Mouse (Mus musculus): Measurements from ENCODE around the gene Pla2g4d. TPM values are rescaled to one million over a fixed set of nuclear protein-coding genes. Genes with fewer than 3 reads are reported as not detected.

Gene Pla2g4d
- polyA plus RNA-seq, 1 experiment from 2014 or later: not detected

- Histone ChIP-seq H3K4me3 (replicated peaks; ENCODE audit: low read depth, low read length) (no peak overlapping the region), H3K4me1 (ENCODE audit: control insufficient read depth, insufficient read depth, low read length) (no peaks in the 10 kb centered on the region), H3K27ac (replicated peaks; ENCODE audit: low read depth, low read length) (no peak overlapping the region), H3K9me3 (ENCODE audit: control insufficient read depth, low read length) (no peaks in the 10 kb centered on the region), H3K4me2 (ENCODE audit: low read length) (no peak overlapping the region), H3K36me3 (ENCODE audit: control insufficient read depth, insufficient read depth, low read length) (no peaks in the 10 kb centered on the region), H3K27me3 (ENCODE audit: control insufficient read depth, insufficient read depth, low read length) (no peaks in the 10 kb centered on the region), H3K9ac (replicated peaks; ENCODE audit: low read length) (no peak overlapping the region)
- ATAC-seq (ENCODE audit: low FRiP score, low TSS enrichment): no peak
- WGBS: 15% methylated on average over 8 of the region's 8 CpGs
- DNase-seq: peak; percentile 83
Observed at GRCm38 (mm10) chr2:120279961-120280360, 9.0 kb downstream of the Pla2g4d start.

- WGBS: 76% methylated on average over 4 of the region's 4 CpGs
Observed at GRCm38 (mm10) chr2:120276951-120277350, 12.0 kb downstream of the Pla2g4d start.

DNA sequence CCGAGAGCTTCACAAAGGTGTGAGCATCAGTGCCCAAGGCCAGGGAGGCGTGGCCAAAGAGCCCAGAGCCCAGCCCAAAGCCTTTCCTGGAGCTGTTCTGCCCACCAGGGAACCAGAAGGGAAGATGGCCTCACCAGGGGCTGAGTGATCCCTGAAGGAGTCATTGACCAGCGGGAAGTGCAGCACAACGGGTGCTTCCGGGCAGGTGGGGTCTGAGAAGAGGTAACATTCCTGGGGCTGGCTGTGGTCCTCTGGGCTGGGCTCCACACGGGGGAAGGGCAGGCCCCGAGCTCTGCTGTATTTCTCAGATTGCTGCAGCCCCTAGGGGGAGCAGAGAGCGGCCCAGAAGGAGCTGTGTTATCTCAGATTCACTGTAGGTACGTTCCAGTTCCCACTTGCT lies 20.4 kb downstream of the Pla2g4d start:
- Histone ChIP-seq H3K9me3 (ENCODE audit: control insufficient read depth, low read length) (no peaks in the 10 kb centered on the region), H3K4me2 (ENCODE audit: low read length) (no peak overlapping the region), H3K4me1 (ENCODE audit: control insufficient read depth, insufficient read depth, low read length) (peaks cover 8% of the 10 kb centered on the region; the same call in 1 of the 2 replicates), H3K36me3 (ENCODE audit: control insufficient read depth, insufficient read depth, low read length) (no peaks in the 10 kb centered on the region), H3K9ac (replicated peaks; ENCODE audit: low read length) (no peak overlapping the region), H3K27ac (replicated peaks; ENCODE audit: low read depth, low read length) (no peak overlapping the region), H3K4me3 (replicated peaks; ENCODE audit: low read depth, low read length) (no peak overlapping the region), H3K27me3 (ENCODE audit: control insufficient read depth, insufficient read depth, low read length) (no peaks in the 10 kb centered on the region)
- DNase-seq (peak; percentile 31), ATAC-seq (ENCODE audit: low FRiP score, low TSS enrichment) (no peak)
- 3% methylated on average over 9 of the region's 9 CpGs for WGBS

More at GRCm38 (mm10) chr2:120276951-120277350, 12.0 kb downstream of the Pla2g4d start:
- Histone ChIP-seq H3K27me3 (ENCODE audit: control insufficient read depth, insufficient read depth, low read length) (no peaks in the 10 kb centered on the region), H3K4me1 (ENCODE audit: control insufficient read depth, insufficient read depth, low read length) (no peaks in the 10 kb centered on the region), H3K4me3 (replicated peaks; ENCODE audit: low read depth, low read length) (no peak overlapping the region), H3K9me3 (ENCODE audit: control insufficient read depth, low read length) (no peaks in the 10 kb centered on the region), H3K36me3 (ENCODE audit: control insufficient read depth, insufficient read depth, low read length) (no peaks in the 10 kb centered on the region), H3K4me2 (ENCODE audit: low read length) (no peak overlapping the region), H3K9ac (replicated peaks; ENCODE audit: low read length) (no peak overlapping the region), H3K27ac (replicated peaks; ENCODE audit: low read depth, low read length) (no peak overlapping the region)
- DNase-seq: no peak
- no peak for ATAC-seq (ENCODE audit: low FRiP score, low TSS enrichment)

GRCm38 (mm10) chr2:120265523-120265922 lies 23.5 kb downstream of the Pla2g4d start:
- DNase-seq (peak; percentile 23), ATAC-seq (ENCODE audit: low FRiP score, low TSS enrichment) (no peak)
- peaks cover 8% of the 10 kb centered on the region; the same call in 1 of the 2 replicates for H3K4me1 ChIP-seq (ENCODE audit: control insufficient read depth, insufficient read depth, low read length)

GRCm38 (mm10) chr2:120264858-120265257 lies 24.1 kb downstream of the Pla2g4d start:
- no peak overlapping the region for H3K4me3 ChIP-seq (replicated peaks; ENCODE audit: low read depth, low read length)
- H3K27me3 ChIP-seq (ENCODE audit: control insufficient read depth, insufficient read depth, low read length): no peaks in the 10 kb centered on the region
- no peak overlapping the region for H3K4me2 ChIP-seq (ENCODE audit: low read length)
- ATAC-seq (ENCODE audit: low FRiP score, low TSS enrichment) (no peak), DNase-seq (peak; percentile 55)
- no peaks in the 10 kb centered on the region for H3K9me3 ChIP-seq (ENCODE audit: control insufficient read depth, low read length)
- H3K9ac ChIP-seq (replicated peaks; ENCODE audit: low read length): no peak overlapping the region
- H3K4me1 ChIP-seq (ENCODE audit: control insufficient read depth, insufficient read depth, low read length): peaks cover 8% of the 10 kb centered on the region; the same call in 1 of the 2 replicates
- no peak overlapping the region for H3K27ac ChIP-seq (replicated peaks; ENCODE audit: low read depth, low read length)
- 55% methylated on average over 10 of the region's 10 CpGs for WGBS
- no peaks in the 10 kb centered on the region for H3K36me3 ChIP-seq (ENCODE audit: control insufficient read depth, insufficient read depth, low read length)

More at GRCm38 (mm10) chr2:120265523-120265922, 23.5 kb downstream of the Pla2g4d start:
- H3K9me3 ChIP-seq (ENCODE audit: control insufficient read depth, low read length): no peaks in the 10 kb centered on the region
- no peak overlapping the region for H3K27ac ChIP-seq (replicated peaks; ENCODE audit: low read depth, low read length)
- H3K27me3 ChIP-seq (ENCODE audit: control insufficient read depth, insufficient read depth, low read length): no peaks in the 10 kb centered on the region
- no peak overlapping the region for H3K4me3 ChIP-seq (replicated peaks; ENCODE audit: low read depth, low read length)
- no peaks in the 10 kb centered on the region for H3K36me3 ChIP-seq (ENCODE audit: control insufficient read depth, insufficient read depth, low read length)
- H3K4me2 ChIP-seq (ENCODE audit: low read length): no peak overlapping the region
- 76% methylated on average over 6 of the region's 6 CpGs for WGBS
- H3K9ac ChIP-seq (replicated peaks; ENCODE audit: low read length): no peak overlapping the region

GRCm38 (mm10) chr2:120262876-120263275 lies 26.1 kb downstream of the Pla2g4d start:
- Histone ChIP-seq H3K9me3 (ENCODE audit: control insufficient read depth, low read length) (no peaks in the 10 kb centered on the region), H3K4me2 (ENCODE audit: low read length) (no peak overlapping the region), H3K4me3 (replicated peaks; ENCODE audit: low read depth, low read length) (no peak overlapping the region), H3K9ac (replicated peaks; ENCODE audit: low read length) (no peak overlapping the region), H3K27me3 (ENCODE audit: control insufficient read depth, insufficient read depth, low read length) (no peaks in the 10 kb centered on the region), H3K27ac (replicated peaks; ENCODE audit: low read depth, low read length) (no peak overlapping the region), H3K4me1 (ENCODE audit: control insufficient read depth, insufficient read depth, low read length) (peaks cover 8% of the 10 kb centered on the region; the same call in 1 of the 2 replicates), H3K36me3 (ENCODE audit: control insufficient read depth, insufficient read depth, low read length) (no peaks in the 10 kb centered on the region)
- 33% methylated on average over 1 of the region's 1 CpGs for WGBS
- ATAC-seq (ENCODE audit: low FRiP score, low TSS enrichment) (no peak), DNase-seq (no peak)

GRCm38 (mm10) chr2:120261346-120261745 lies 27.7 kb downstream of the Pla2g4d start:
- Histone ChIP-seq H3K4me1 (ENCODE audit: control insufficient read depth, insufficient read depth, low read length) (peaks cover 8% of the 10 kb centered on the region; the same call in 1 of the 2 replicates), H3K36me3 (ENCODE audit: control insufficient read depth, insufficient read depth, low read length) (no peaks in the 10 kb centered on the region), H3K9ac (replicated peaks; ENCODE audit: low read length) (no peak overlapping the region), H3K9me3 (ENCODE audit: control insufficient read depth, low read length) (no peaks in the 10 kb centered on the region), H3K4me2 (ENCODE audit: low read length) (no peak overlapping the region), H3K4me3 (replicated peaks; ENCODE audit: low read depth, low read length) (no peak overlapping the region), H3K27me3 (ENCODE audit: control insufficient read depth, insufficient read depth, low read length) (no peaks in the 10 kb centered on the region), H3K27ac (replicated peaks; ENCODE audit: low read depth, low read length) (no peak overlapping the region)
- no peak for ATAC-seq (ENCODE audit: low FRiP score, low TSS enrichment)
- 71% methylated on average over 3 of the region's 3 CpGs for WGBS
- DNase-seq: no peak

DNA sequence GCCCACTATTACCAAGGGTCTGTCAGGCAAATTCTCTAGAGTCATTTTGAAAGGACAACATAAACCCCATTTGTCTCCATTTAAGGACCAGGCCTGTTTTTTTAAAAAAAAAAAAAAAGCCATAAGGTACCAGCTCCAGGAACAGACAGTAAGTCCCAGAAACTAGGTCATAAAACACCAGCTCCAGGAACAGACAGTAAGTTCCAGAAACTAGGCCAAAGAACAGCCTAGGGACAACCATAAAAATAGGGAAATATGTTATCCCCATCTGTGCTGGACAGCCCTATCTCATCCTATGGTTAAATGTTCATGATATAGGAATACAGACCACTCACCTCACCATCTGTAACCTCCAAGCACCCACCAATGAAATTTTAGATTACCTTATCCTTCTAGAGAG lies 32.7 kb downstream of the Pla2g4d start:
- ATAC-seq (ENCODE audit: low FRiP score, low TSS enrichment) (no peak), DNase-seq (no peak)
- Histone ChIP-seq H3K27ac (replicated peaks; ENCODE audit: low read depth, low read length) (no peak overlapping the region), H3K9ac (replicated peaks; ENCODE audit: low read length) (no peak overlapping the region), H3K27me3 (ENCODE audit: control insufficient read depth, insufficient read depth, low read length) (no peaks in the 10 kb centered on the region), H3K4me3 (replicated peaks; ENCODE audit: low read depth, low read length) (no peak overlapping the region), H3K4me1 (ENCODE audit: control insufficient read depth, insufficient read depth, low read length) (no peaks in the 10 kb centered on the region), H3K4me2 (ENCODE audit: low read length) (no peak overlapping the region), H3K9me3 (ENCODE audit: control insufficient read depth, low read length) (no peaks in the 10 kb centered on the region), H3K36me3 (ENCODE audit: control insufficient read depth, insufficient read depth, low read length) (no peaks in the 10 kb centered on the region)

DNA sequence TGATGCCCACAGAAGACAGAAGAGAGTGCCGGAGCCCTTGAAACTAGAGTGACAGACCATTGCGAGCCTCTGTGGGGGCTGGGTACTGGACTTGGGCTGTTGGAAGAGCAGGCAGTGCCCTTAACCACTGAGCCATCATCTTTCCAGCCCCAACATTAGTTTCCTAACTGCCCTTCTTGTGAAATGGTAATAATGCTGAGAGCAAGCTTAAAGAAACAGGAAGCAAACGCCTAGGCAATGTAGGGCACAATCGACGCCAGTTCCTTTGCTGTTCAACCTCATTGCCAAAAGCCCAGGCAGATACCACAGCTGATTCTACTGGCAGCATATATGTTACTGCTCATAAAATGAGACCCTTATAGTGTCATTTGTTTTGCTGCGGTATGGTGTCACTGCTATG lies 36.4 kb downstream of the Pla2g4d start:
- WGBS: 94% methylated on average over 6 of the region's 6 CpGs
- Histone ChIP-seq H3K4me2 (ENCODE audit: low read length) (no peak overlapping the region), H3K27ac (replicated peaks; ENCODE audit: low read depth, low read length) (no peak overlapping the region), H3K4me1 (ENCODE audit: control insufficient read depth, insufficient read depth, low read length) (no peaks in the 10 kb centered on the region), H3K4me3 (replicated peaks; ENCODE audit: low read depth, low read length) (no peak overlapping the region), H3K27me3 (ENCODE audit: control insufficient read depth, insufficient read depth, low read length) (no peaks in the 10 kb centered on the region), H3K9me3 (ENCODE audit: control insufficient read depth, low read length) (no peaks in the 10 kb centered on the region), H3K36me3 (ENCODE audit: control insufficient read depth, insufficient read depth, low read length) (no peaks in the 10 kb centered on the region), H3K9ac (replicated peaks; ENCODE audit: low read length) (no peak overlapping the region)
- no peak for DNase-seq
- ATAC-seq (ENCODE audit: low FRiP score, low TSS enrichment): no peak
